Mouse (Mus musculus): ENCODE data around the gene Ehd1. TPM values are rescaled to one million over a fixed set of nuclear protein-coding genes. Genes with fewer than 3 reads are reported as not detected.

The Ehd1 gene
- total and polyA plus RNA-seq, 3 experiments: 65.9 to 105 TPM; not detected in 1

DNA sequence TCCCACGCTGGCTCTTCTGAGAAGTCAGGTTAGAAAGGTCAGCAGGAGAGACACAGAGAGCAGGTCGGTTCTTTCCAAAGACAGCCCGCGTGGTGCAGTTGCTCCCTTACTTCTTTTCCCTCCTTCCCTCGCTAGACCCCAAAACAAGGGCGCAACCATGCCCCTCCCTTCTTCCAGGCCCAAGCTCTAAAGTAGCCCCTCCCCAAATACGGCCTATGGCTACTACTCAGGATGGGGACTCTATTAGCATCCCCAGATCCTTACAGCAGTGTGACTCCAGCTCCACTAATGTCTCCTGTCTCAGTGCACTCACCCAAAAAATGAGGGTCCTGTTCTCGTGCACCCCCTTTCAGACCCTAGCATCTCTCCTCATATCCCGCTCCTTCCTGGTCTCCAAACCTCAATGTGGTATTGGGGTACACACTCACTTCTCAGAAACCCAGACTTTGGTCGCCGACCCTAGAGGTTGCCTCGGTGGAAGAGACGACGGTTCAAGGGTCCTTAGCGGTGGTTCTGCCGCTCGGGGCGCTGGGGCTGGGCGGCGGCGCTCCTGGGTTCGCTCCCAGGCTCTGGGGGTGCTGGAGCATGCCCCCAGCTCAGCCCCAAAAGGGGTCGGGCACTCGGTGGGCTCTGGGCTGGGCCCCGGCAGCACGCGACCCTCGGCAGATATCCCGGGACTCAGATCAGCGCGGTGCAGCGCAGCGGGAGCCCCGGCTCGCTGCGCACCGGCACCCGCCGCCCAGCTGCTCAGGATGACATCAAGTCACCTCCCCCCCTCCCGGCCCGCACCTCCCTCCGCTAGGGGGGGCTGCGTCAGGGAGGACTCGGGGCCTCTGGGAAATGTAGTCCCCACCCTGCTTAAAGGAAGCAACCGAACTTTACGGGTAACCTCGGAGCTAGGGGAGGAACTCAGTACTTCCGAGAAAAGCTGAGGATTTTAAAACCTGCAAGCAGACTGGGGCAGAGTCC is 41.2 kb upstream of the Ehd1 start, which contains the start of gene Ppp2r5b:
Gene Ppp2r5b, minus strand, starts transcription at position 789 of the 969 bp plus-strand sequence.
- H3K27me3 ChIP-seq (ENCODE audit: control insufficient read depth in 1 of 2, insufficient read depth in 2 of 2, low read length in 2 of 2): no peaks in the 10 kb centered on the region
- peak within 1 kb of the TSS; percentile 86 for H3K9ac ChIP-seq (ENCODE audit: control insufficient read depth, low read depth, low read length, poor library complexity, severe bottlenecking)
- peak within 1 kb of the TSS; percentile 54 to 85 for H3K4me3 ChIP-seq (ENCODE audit: control insufficient read depth in 1 of 2, insufficient read depth in 1 of 2, low read depth in 2 of 2, low read length in 2 of 2)
- H3K4me1 ChIP-seq (ENCODE audit: control insufficient read depth in 1 of 2, insufficient read depth in 2 of 2, low read length in 2 of 2): peaks cover 6 to 40% of the 10 kb centered on the region in 2 experiments
- H3K79me2 ChIP-seq (ENCODE audit: control insufficient read depth, insufficient read depth, low read length, poor library complexity): peaks cover 5% of the 10 kb centered on the region; the same call in 1 of the 2 replicates
- H3K27ac ChIP-seq (ENCODE audit: control insufficient read depth, low read depth, low read length): peak within 1 kb of the TSS; percentile 94
- H3K36me3 ChIP-seq (ENCODE audit: control insufficient read depth in 1 of 2, insufficient read depth in 2 of 2, low read length in 2 of 2): peaks cover 0 to 35% of the 10 kb centered on the region in 2 experiments; a peak in 2 of 4 replicates
- H3K9me3 ChIP-seq (replicated peaks; ENCODE audit: insufficient read depth, low read length): no peaks in the 10 kb centered on the region
- peak; percentile 95 for DNase-seq (ENCODE audit: low read depth, low spot score)
- TF ChIP-seq SIN3A (IDR thresholded peaks at IDR 0.05; ENCODE audit: low read length): peak; percentile 87
- no peak for TF ChIP-seq POLR2AphosphoS5 (IDR thresholded peaks at IDR 0.05; ENCODE audit: borderline replicate concordance, low read depth, low read length)
- no peak for TF ChIP-seq MYC (IDR thresholded peaks at IDR 0.05; ENCODE audit: low read depth, low read length)
- peak; percentile 74 for TF ChIP-seq ETS1 (IDR thresholded peaks at IDR 0.05; ENCODE audit: low read depth, low read length)
- peak; percentile 85 for TF ChIP-seq HCFC1 (IDR thresholded peaks at IDR 0.05; ENCODE audit: low read depth, low read length)
- TF ChIP-seq KAT2A (conservative IDR thresholded peaks at IDR 0.05; ENCODE audit: low read depth, low read length): no peak; the same call in 1 of the 2 replicates
- no peak for TF ChIP-seq ZMIZ1 (IDR thresholded peaks at IDR 0.05; ENCODE audit: low read depth, low read length)
- no peak for TF ChIP-seq RAD21 (IDR thresholded peaks at IDR 0.05; ENCODE audit: low read depth, low read length)
- TF ChIP-seq POLR2AphosphoS2 (IDR thresholded peaks at IDR 0.05; ENCODE audit: low read length): no peak
- TF ChIP-seq ZNF384 (IDR thresholded peaks at IDR 0.05; ENCODE audit: low read depth, low read length): no peak
- peak; percentile 26; the same call in 1 of the 2 replicates for TF ChIP-seq NELFE (IDR thresholded peaks at IDR 0.05; ENCODE audit: low read depth, low read length)
- TF ChIP-seq MYB (IDR thresholded peaks at IDR 0.05; ENCODE audit: low read depth, low read length): no peak
- no peak for TF ChIP-seq ZKSCAN1 (IDR thresholded peaks at IDR 0.05; ENCODE audit: low read depth, low read length)
- TF ChIP-seq CHD2 (IDR thresholded peaks at IDR 0.05; ENCODE audit: low read length): no peak
- TF ChIP-seq ZC3H11A (IDR thresholded peaks at IDR 0.05; ENCODE audit: low read depth, low read length): no peak
- no peak for TF ChIP-seq USF1 (IDR thresholded peaks at IDR 0.05; ENCODE audit: low read depth, low read length)
- peak; percentile 77 for TF ChIP-seq ELF1 (IDR thresholded peaks at IDR 0.05; ENCODE audit: low read depth, low read length)
- TF ChIP-seq BHLHE40 (IDR thresholded peaks at IDR 0.05; ENCODE audit: borderline replicate concordance, low read depth, low read length): no peak; the same call in 1 of the 2 replicates
- TF ChIP-seq MEF2A (IDR thresholded peaks at IDR 0.05; ENCODE audit: extremely low read depth, insufficient replicate concordance, low read depth, low read length, poor library complexity, severe bottlenecking): no peak
- TF ChIP-seq SMC3 (IDR thresholded peaks at IDR 0.05; ENCODE audit: low read depth, low read length): no peak
- TF ChIP-seq TCF12 (IDR thresholded peaks at IDR 0.05; ENCODE audit: low read depth, low read length): 0 out of 2 replicates have a peak, but pooled peaks have one; percentile 30
- TF ChIP-seq CTCF (IDR thresholded peaks at IDR 0.05 in 2 of 3, conservative IDR thresholded peaks at IDR 0.05 in 1 of 3; ENCODE audit: control insufficient read depth in 1 of 3, insufficient read depth in 1 of 3, low read depth in 2 of 3, low read length in 3 of 3, poor library complexity in 1 of 3, severe bottlenecking in 1 of 3): peak in 2 of 3 experiments; percentile 53 to 85; a peak in 5 of 6 replicates
- no peak for TF ChIP-seq EP300 (IDR thresholded peaks at IDR 0.05; ENCODE audit: low read depth in 1 of 2, low read length in 2 of 2)
- TF ChIP-seq RCOR1 (IDR thresholded peaks at IDR 0.05; ENCODE audit: low read depth, low read length): no peak
- TF ChIP-seq TBP (IDR thresholded peaks at IDR 0.05; ENCODE audit: low read depth, low read length): no peak
- TF ChIP-seq MAZ (IDR thresholded peaks at IDR 0.05; ENCODE audit: low read depth, low read length): peak; percentile 98
- TF ChIP-seq TAL1 (IDR thresholded peaks at IDR 0.05; ENCODE audit: low read length): no peak
- TF ChIP-seq MXI1 (IDR thresholded peaks at IDR 0.05; ENCODE audit: low read depth, low read length): no peak
- no peak for TF ChIP-seq NRF1 (IDR thresholded peaks at IDR 0.05; ENCODE audit: insufficient read depth, low read depth, low read length, poor library complexity, severe bottlenecking)
- TF ChIP-seq USF2 (IDR thresholded peaks at IDR 0.05; ENCODE audit: borderline replicate concordance in 1 of 2, insufficient read depth in 1 of 2, low read depth in 1 of 2, low read length in 2 of 2): no peak
- no peak for TF ChIP-seq JUND (IDR thresholded peaks at IDR 0.05; ENCODE audit: low read depth, low read length)
- peak; percentile 39 to 63; a peak in 2 of 4 replicates for TF ChIP-seq POLR2A (IDR thresholded peaks at IDR 0.05; ENCODE audit: control insufficient read depth in 1 of 2, insufficient read depth in 1 of 2, low read depth in 1 of 2, low read length in 2 of 2, poor library complexity in 1 of 2)
- TF ChIP-seq UBTF (IDR thresholded peaks at IDR 0.05; ENCODE audit: borderline replicate concordance, insufficient read depth, low read depth, low read length): 0 out of 2 replicates have a peak, but pooled peaks have one; percentile 55
- no peak for TF ChIP-seq E2F4 (IDR thresholded peaks at IDR 0.05; ENCODE audit: borderline replicate concordance, low read depth, low read length)
